Mouse (Mus musculus): ENCODE measurements around the gene Polr2a. TPM values are rescaled to one million over a fixed set of nuclear protein-coding genes. Genes with fewer than 3 reads are reported as not detected.

Gene Polr2a
- polyA plus RNA-seq, 1 experiment from 2014 or later: 46.5 TPM

GRCm38 (mm10) chr11:69689891-69690290, 68.5 kb downstream of the Polr2a start:
- Histone ChIP-seq H3K9me3 (ENCODE audit: control insufficient read depth, low read length) (no peaks in the 10 kb centered on the region), H3K4me2 (replicated peaks; ENCODE audit: low read depth, low read length) (no peak overlapping the region), H3K4me3 (ENCODE audit: low read depth, low read length) (no peak overlapping the region), H3K4me1 (replicated peaks; ENCODE audit: control insufficient read depth, insufficient read depth, low read length) (no peaks in the 10 kb centered on the region), H3K27me3 (ENCODE audit: control insufficient read depth, insufficient read depth, low read length) (no peaks in the 10 kb centered on the region), H3K27ac (ENCODE audit: low read depth, low read length) (no peak overlapping the region), H3K9ac (ENCODE audit: low read depth, low read length) (no peak overlapping the region), H3K36me3 (ENCODE audit: control insufficient read depth, insufficient read depth, low read length) (no peaks in the 10 kb centered on the region)
- 92% methylated on average over 1 of the region's 1 CpGs for WGBS
- ATAC-seq (ENCODE audit: low FRiP score) (no peak), DNase-seq (ENCODE audit: low spot score) (no peak)

GRCm38 (mm10) chr11:69687061-69687460, 71.4 kb downstream of the Polr2a start:
- DNase-seq (ENCODE audit: low spot score): no peak
- H3K9ac ChIP-seq (ENCODE audit: low read depth, low read length): no peak overlapping the region
- WGBS: 51% methylated on average over 5 of the region's 5 CpGs

GRCm38 (mm10) chr11:69686377-69686776, 72.1 kb downstream of the Polr2a start:
- H3K4me3 ChIP-seq (ENCODE audit: low read depth, low read length): no peak overlapping the region
- no peaks in the 10 kb centered on the region for H3K27me3 ChIP-seq (ENCODE audit: control insufficient read depth, insufficient read depth, low read length)
- WGBS: 15% methylated on average over 4 of the region's 4 CpGs
- no peak for DNase-seq (ENCODE audit: low spot score)
- H3K9ac ChIP-seq (ENCODE audit: low read depth, low read length): no peak overlapping the region
- no peaks in the 10 kb centered on the region for H3K36me3 ChIP-seq (ENCODE audit: control insufficient read depth, insufficient read depth, low read length)
- H3K4me1 ChIP-seq (replicated peaks; ENCODE audit: control insufficient read depth, insufficient read depth, low read length): no peaks in the 10 kb centered on the region
- no peaks in the 10 kb centered on the region for H3K9me3 ChIP-seq (ENCODE audit: control insufficient read depth, low read length)
- no peak overlapping the region for H3K27ac ChIP-seq (ENCODE audit: low read depth, low read length)
- ATAC-seq (ENCODE audit: low FRiP score): no peak
- H3K4me2 ChIP-seq (replicated peaks; ENCODE audit: low read depth, low read length): no peak overlapping the region

More at GRCm38 (mm10) chr11:69687061-69687460, 71.4 kb downstream of the Polr2a start:
- H3K4me3 ChIP-seq (ENCODE audit: low read depth, low read length): no peak overlapping the region
- no peak for ATAC-seq (ENCODE audit: low FRiP score)
- no peaks in the 10 kb centered on the region for H3K36me3 ChIP-seq (ENCODE audit: control insufficient read depth, insufficient read depth, low read length)
- H3K9me3 ChIP-seq (ENCODE audit: control insufficient read depth, low read length): no peaks in the 10 kb centered on the region
- H3K4me2 ChIP-seq (replicated peaks; ENCODE audit: low read depth, low read length): no peak overlapping the region
- no peak overlapping the region for H3K27ac ChIP-seq (ENCODE audit: low read depth, low read length)
- H3K4me1 ChIP-seq (replicated peaks; ENCODE audit: control insufficient read depth, insufficient read depth, low read length): no peaks in the 10 kb centered on the region
- H3K27me3 ChIP-seq (ENCODE audit: control insufficient read depth, insufficient read depth, low read length): no peaks in the 10 kb centered on the region

- Histone ChIP-seq H3K27me3 (ENCODE audit: control insufficient read depth, insufficient read depth, low read length) (no peaks in the 10 kb centered on the region), H3K9ac (ENCODE audit: low read depth, low read length) (no peak within 1 kb of the TSS; the same call in 1 of the 2 replicates), H3K4me1 (replicated peaks; ENCODE audit: control insufficient read depth, insufficient read depth, low read length) (peaks cover 3% of the 10 kb centered on the region; the same call in 1 of the 2 replicates), H3K9me3 (ENCODE audit: control insufficient read depth, low read length) (no peaks in the 10 kb centered on the region), H3K4me3 (ENCODE audit: low read depth, low read length) (no peak within 1 kb of the TSS), H3K27ac (ENCODE audit: low read depth, low read length) (no peak within 1 kb of the TSS), H3K4me2 (replicated peaks; ENCODE audit: low read depth, low read length) (no peak within 1 kb of the TSS), H3K36me3 (ENCODE audit: control insufficient read depth, insufficient read depth, low read length) (no peaks in the 10 kb centered on the region)
- DNase-seq (ENCODE audit: low spot score): no peak
- no peak for ATAC-seq (ENCODE audit: low FRiP score)
- WGBS: 68% methylated on average over 10 of the region's 10 CpGs
These were observed 72.8 kb downstream of the Polr2a start, which contains the start of gene Tnfsf13 for GRCm38 (mm10) chr11:69685526-69686148. Gene Tnfsf13 (minus strand): TSS chr11:69685784.

GRCm38 (mm10) chr11:69684936-69685335, 73.5 kb downstream of the Polr2a start:
- H3K27me3 ChIP-seq (ENCODE audit: control insufficient read depth, insufficient read depth, low read length): no peaks in the 10 kb centered on the region
- peaks cover 5% of the 10 kb centered on the region; the same call in 1 of the 2 replicates for H3K4me1 ChIP-seq (replicated peaks; ENCODE audit: control insufficient read depth, insufficient read depth, low read length)
- 78% methylated on average over 6 of the region's 6 CpGs for WGBS
- no peaks in the 10 kb centered on the region for H3K36me3 ChIP-seq (ENCODE audit: control insufficient read depth, insufficient read depth, low read length)
- no peaks in the 10 kb centered on the region for H3K9me3 ChIP-seq (ENCODE audit: control insufficient read depth, low read length)
- ATAC-seq (ENCODE audit: low FRiP score) (no peak), DNase-seq (ENCODE audit: low spot score) (no peak)
- H3K27ac ChIP-seq (ENCODE audit: low read depth, low read length): no peak overlapping the region
- H3K9ac ChIP-seq (ENCODE audit: low read depth, low read length): no peak overlapping the region
- H3K4me3 ChIP-seq (ENCODE audit: low read depth, low read length): no peak overlapping the region
- no peak overlapping the region for H3K4me2 ChIP-seq (replicated peaks; ENCODE audit: low read depth, low read length)

- Histone ChIP-seq H3K27ac (ENCODE audit: low read depth, low read length) (no peak overlapping the region), H3K36me3 (ENCODE audit: control insufficient read depth, insufficient read depth, low read length) (no peaks in the 10 kb centered on the region), H3K9ac (ENCODE audit: low read depth, low read length) (no peak overlapping the region; the same call in 1 of the 2 replicates), H3K27me3 (ENCODE audit: control insufficient read depth, insufficient read depth, low read length) (no peaks in the 10 kb centered on the region), H3K4me1 (replicated peaks; ENCODE audit: control insufficient read depth, insufficient read depth, low read length) (peaks cover 5% of the 10 kb centered on the region; the same call in 1 of the 2 replicates), H3K4me2 (replicated peaks; ENCODE audit: low read depth, low read length) (no peak overlapping the region), H3K9me3 (ENCODE audit: control insufficient read depth, low read length) (no peaks in the 10 kb centered on the region), H3K4me3 (ENCODE audit: low read depth, low read length) (no peak overlapping the region)
- 89% methylated on average over 12 of the region's 12 CpGs for WGBS
- ATAC-seq (ENCODE audit: low FRiP score) (no peak), DNase-seq (ENCODE audit: low spot score) (no peak)
These were observed 74.2 kb downstream of the Polr2a start for GRCm38 (mm10) chr11:69684128-69684745.

Other genes starting within 250 kb of the Polr2a start
- gene Dnah2, start 209.5 kb downstream of the Polr2a start, polyA plus RNA-seq (2014; fragmentation: Nextera tagmentation; extraction: Ambion mirVana): 0.68 and 1.6 TPM in 2 replicates
- 12.2 and 15.5 TPM in 2 replicates for gene Efnb3, start 198.4 kb downstream of the Polr2a start, polyA plus RNA-seq (2014; fragmentation: Nextera tagmentation; extraction: Ambion mirVana)
- gene Wrap53, start 178.4 kb downstream of the Polr2a start, polyA plus RNA-seq (2014; fragmentation: Nextera tagmentation; extraction: Ambion mirVana): 36.6 and 37.8 TPM in 2 replicates
- gene Trp53, start 178.3 kb downstream of the Polr2a start, polyA plus RNA-seq (2014; fragmentation: Nextera tagmentation; extraction: Ambion mirVana): 156 and 159 TPM in 2 replicates
- gene Atp1b2, start 152.7 kb downstream of the Polr2a start, polyA plus RNA-seq (2014; fragmentation: Nextera tagmentation; extraction: Ambion mirVana): 11.7 and 13.1 TPM in 2 replicates
- 0.17 TPM in 1 of 2 replicates, not detected in the other for gene Shbg, start 140.7 kb downstream of the Polr2a start, polyA plus RNA-seq (2014; fragmentation: Nextera tagmentation; extraction: Ambion mirVana)
- gene Sat2, start 136.6 kb downstream of the Polr2a start, polyA plus RNA-seq (2014; fragmentation: Nextera tagmentation; extraction: Ambion mirVana): 15.0 and 20.6 TPM in 2 replicates
- gene Fxr2, start 125.6 kb downstream of the Polr2a start, polyA plus RNA-seq (2014; fragmentation: Nextera tagmentation; extraction: Ambion mirVana): 30.1 and 31.3 TPM in 2 replicates
- not detected in 2 replicates for gene Sox15, start 103.3 kb downstream of the Polr2a start, polyA plus RNA-seq (2014; fragmentation: Nextera tagmentation; extraction: Ambion mirVana)
- 28.0 and 45.3 TPM in 2 replicates for gene Mpdu1, start 96.0 kb downstream of the Polr2a start, polyA plus RNA-seq (2014; fragmentation: Nextera tagmentation; extraction: Ambion mirVana)
- 8.2 and 8.7 TPM in 2 replicates for gene Cd68, start 92.5 kb downstream of the Polr2a start, polyA plus RNA-seq (2014; fragmentation: Nextera tagmentation; extraction: Ambion mirVana)
- gene Eif4a1, start 86.2 kb downstream of the Polr2a start, polyA plus RNA-seq (2014; fragmentation: Nextera tagmentation; extraction: Ambion mirVana): 891 and 905 TPM in 2 replicates
- 85.8 and 101 TPM in 2 replicates for gene Senp3, start 76.6 kb downstream of the Polr2a start, polyA plus RNA-seq (2014; fragmentation: Nextera tagmentation; extraction: Ambion mirVana)
- not detected in 2 replicates for gene Tnfsf13, start 72.9 kb downstream of the Polr2a start, polyA plus RNA-seq (2014; fragmentation: Nextera tagmentation; extraction: Ambion mirVana)
- gene Tnfsf12, start 62.8 kb downstream of the Polr2a start, polyA plus RNA-seq (2014; fragmentation: Nextera tagmentation; extraction: Ambion mirVana): 2.2 and 4.0 TPM in 2 replicates
- 0.61 and 1.1 TPM in 2 replicates for gene Tnfsfm13, start 62.5 kb downstream of the Polr2a start, polyA plus RNA-seq (2014; fragmentation: Nextera tagmentation; extraction: Ambion mirVana)
- gene Slc35g3, start 3.3 kb upstream of the Polr2a start, polyA plus RNA-seq (2014; fragmentation: Nextera tagmentation; extraction: Ambion mirVana): 0.57 and 1.1 TPM in 2 replicates
- gene Zbtb4, start 7.3 kb upstream of the Polr2a start, polyA plus RNA-seq (2014; fragmentation: Nextera tagmentation; extraction: Ambion mirVana): 1.3 and 1.7 TPM in 2 replicates
- 1.2 and 1.5 TPM in 2 replicates for gene Chrnb1, start 37.3 kb upstream of the Polr2a start, polyA plus RNA-seq (2014; fragmentation: Nextera tagmentation; extraction: Ambion mirVana)
- 2.2 and 2.8 TPM in 2 replicates for gene Fgf11, start 43.2 kb upstream of the Polr2a start, polyA plus RNA-seq (2014; fragmentation: Nextera tagmentation; extraction: Ambion mirVana)
- gene Tmem102, start 47.0 kb upstream of the Polr2a start, polyA plus RNA-seq (2014; fragmentation: Nextera tagmentation; extraction: Ambion mirVana): 0.83 and 0.93 TPM in 2 replicates
- not detected in 2 replicates for gene Gm39566, start 56.7 kb upstream of the Polr2a start, polyA plus RNA-seq (2014; fragmentation: Nextera tagmentation; extraction: Ambion mirVana)
- not detected in 2 replicates for gene Spem2, start 59.8 kb upstream of the Polr2a start, polyA plus RNA-seq (2014; fragmentation: Nextera tagmentation; extraction: Ambion mirVana)
- gene Spem1, start 63.5 kb upstream of the Polr2a start, polyA plus RNA-seq (2014; fragmentation: Nextera tagmentation; extraction: Ambion mirVana): 0.17 and 0.38 TPM in 2 replicates
- 11.5 and 16.1 TPM in 2 replicates for gene Nlgn2, start 79.1 kb upstream of the Polr2a start, polyA plus RNA-seq (2014; fragmentation: Nextera tagmentation; extraction: Ambion mirVana)
- gene Tmem256, start 79.9 kb upstream of the Polr2a start, polyA plus RNA-seq (2014; fragmentation: Nextera tagmentation; extraction: Ambion mirVana): 268 and 276 TPM in 2 replicates
- 62.2 and 62.6 TPM in 2 replicates for gene Plscr3, start 87.7 kb upstream of the Polr2a start, polyA plus RNA-seq (2014; fragmentation: Nextera tagmentation; extraction: Ambion mirVana)
- 0.52 TPM in 1 of 2 replicates, not detected in the other for gene Tnk1, start 100.1 kb upstream of the Polr2a start, polyA plus RNA-seq (2014; fragmentation: Nextera tagmentation; extraction: Ambion mirVana)
- not detected in 2 replicates for gene Tmem95, start 119.4 kb upstream of the Polr2a start, polyA plus RNA-seq (2014; fragmentation: Nextera tagmentation; extraction: Ambion mirVana)
- 2.3 and 2.4 TPM in 2 replicates for gene Kctd11, start 122.8 kb upstream of the Polr2a start, polyA plus RNA-seq (2014; fragmentation: Nextera tagmentation; extraction: Ambion mirVana)
- gene Acap1, start 136.9 kb upstream of the Polr2a start, polyA plus RNA-seq (2014; fragmentation: Nextera tagmentation; extraction: Ambion mirVana): 0.45 and 1.4 TPM in 2 replicates
- gene 2810408A11Rik, start 142.3 kb upstream of the Polr2a start, polyA plus RNA-seq (2014; fragmentation: Nextera tagmentation; extraction: Ambion mirVana): 14.5 and 14.7 TPM in 2 replicates
- gene Neurl4, start 142.4 kb upstream of the Polr2a start, polyA plus RNA-seq (2014; fragmentation: Nextera tagmentation; extraction: Ambion mirVana): 15.0 and 20.6 TPM in 2 replicates
- 84.3 and 89.0 TPM in 2 replicates for gene Gps2, start 155.3 kb upstream of the Polr2a start, polyA plus RNA-seq (2014; fragmentation: Nextera tagmentation; extraction: Ambion mirVana)
- 1,842 and 1,860 TPM in 2 replicates for gene Eif5a, start 163.3 kb upstream of the Polr2a start, polyA plus RNA-seq (2014; fragmentation: Nextera tagmentation; extraction: Ambion mirVana)
- 3.1 and 4.8 TPM in 2 replicates for gene Ybx2, start 177.2 kb upstream of the Polr2a start, polyA plus RNA-seq (2014; fragmentation: Nextera tagmentation; extraction: Ambion mirVana)
- gene Slc2a4, start 189.6 kb upstream of the Polr2a start, polyA plus RNA-seq (2014; fragmentation: Nextera tagmentation; extraction: Ambion mirVana): 7.9 and 9.6 TPM in 2 replicates
- 8.2 and 8.4 TPM in 2 replicates for gene Cldn7, start 206.1 kb upstream of the Polr2a start, polyA plus RNA-seq (2014; fragmentation: Nextera tagmentation; extraction: Ambion mirVana)
- gene Ctdnep1, start 222.5 kb upstream of the Polr2a start, polyA plus RNA-seq (2014; fragmentation: Nextera tagmentation; extraction: Ambion mirVana): 23.8 and 26.8 TPM in 2 replicates
- gene Elp5, start 223.9 kb upstream of the Polr2a start, polyA plus RNA-seq (2014; fragmentation: Nextera tagmentation; extraction: Ambion mirVana): 154 and 163 TPM in 2 replicates
- 621 and 643 TPM in 2 replicates for gene Gabarap, start 232.5 kb upstream of the Polr2a start, polyA plus RNA-seq (2014; fragmentation: Nextera tagmentation; extraction: Ambion mirVana)
- gene Phf23, start 237.1 kb upstream of the Polr2a start, polyA plus RNA-seq (2014; fragmentation: Nextera tagmentation; extraction: Ambion mirVana): 56.7 and 57.5 TPM in 2 replicates
- gene Dvl2, start 242.0 kb upstream of the Polr2a start, polyA plus RNA-seq (2014; fragmentation: Nextera tagmentation; extraction: Ambion mirVana): 24.6 and 27.2 TPM in 2 replicates